Mouse (Mus musculus) liver, adult 2 months (tissue): ENCODE measurements around the gene Pepd. TPM values are rescaled to one million over a fixed set of nuclear protein-coding genes. Genes with fewer than 3 reads are reported as not detected.

Source experiments
- DNase-seq: peaks from one replicate; pipeline ENCODE4 v3.0.0-alpha.2; 2011; ENCODE audit warnings: low read depth, low spot score; ENCODE audit errors: extremely low read depth
- H3K27ac ChIP-seq: fragments of 200-500 bp; replicated peaks from 2 replicates; pipeline ENCODE4 v1.5.1; 2012; ENCODE audit warnings: low read depth, mild to moderate bottlenecking, control low read depth, inconsistent platforms, low read length; ENCODE audit not compliant: insufficient read depth
- H3K27me3 ChIP-seq: fragments of 200-500 bp; 2 replicates; pipeline ENCODE4 v1.6.1; 2012; ENCODE audit warnings: mild to moderate bottlenecking, moderate library complexity, low read length, inconsistent platforms; ENCODE audit not compliant: control insufficient read depth, insufficient read depth
- H3K36me3 ChIP-seq: fragments of 200-500 bp; 2 replicates; pipeline ENCODE4 v1.6.1; 2012; ENCODE audit warnings: low read length, inconsistent platforms; ENCODE audit not compliant: control insufficient read depth, insufficient read depth
- H3K4me1 ChIP-seq: fragments of 200-500 bp; 2 replicates; pipeline ENCODE4 v1.6.1; 2011; ENCODE audit warnings: low read length; ENCODE audit not compliant: control insufficient read depth, insufficient read depth
- H3K4me3 ChIP-seq: fragments of 200-500 bp; 2 replicates; pipeline ENCODE4 v1.5.1; 2011; ENCODE audit warnings: low read depth, mild to moderate bottlenecking, control low read depth, low read length, moderate library complexity; ENCODE audit not compliant: insufficient read depth
- H3K79me2 ChIP-seq: fragments of 200-500 bp; 2 replicates; pipeline ENCODE4 v1.6.1; 2012; ENCODE audit warnings: inconsistent platforms, mild to moderate bottlenecking, low read length, moderate library complexity; ENCODE audit not compliant: control insufficient read depth, insufficient read depth
- H3K9ac ChIP-seq: fragments of 200-500 bp; 2 replicates; pipeline ENCODE4 v1.6.1; 2012; ENCODE audit warnings: low read depth, mild to moderate bottlenecking, control low read depth, inconsistent platforms, low read length
- CTCF ChIP-seq: fragments of 200-500 bp; IDR thresholded peaks from 2 replicates; pipeline ENCODE4 v1.5.1; 2011; ENCODE audit warnings: low read depth, low read length, control low read depth
- POLR2A ChIP-seq: fragments of 200-500 bp; IDR thresholded peaks from 2 replicates; pipeline ENCODE4 v1.6.1; 2011; ENCODE audit warnings: low read length, control low read depth; ENCODE audit not compliant: insufficient read depth; ENCODE audit errors: extremely low read depth
- WGBS: fragments of 180-500 bp; shearing (Covaris S2); methylation state at CpG from one replicate; pipeline ENCODE4 v1.1.7; 2018; 5-methylcytosine and 5-hydroxymethylcytosine counted together
- polyA plus RNA-seq: library from polyadenylated mRNA; depleted of rRNA; stranded (reverse); fragments of >200 nt; gene quantifications from 2 replicates; pipeline ENCODE4 v1.2.3, GENCODE M21; 2012
- total RNA-seq: library from RNA; depleted of rRNA; stranded (reverse); fragments of >200 nt; gene quantifications from 2 replicates; pipeline ENCODE4 v1.2.3, GENCODE M21; 2014

Pepd gene
- total and polyA plus RNA-seq, 2 experiments, result 71.9 to 76.2 TPM

DNA sequence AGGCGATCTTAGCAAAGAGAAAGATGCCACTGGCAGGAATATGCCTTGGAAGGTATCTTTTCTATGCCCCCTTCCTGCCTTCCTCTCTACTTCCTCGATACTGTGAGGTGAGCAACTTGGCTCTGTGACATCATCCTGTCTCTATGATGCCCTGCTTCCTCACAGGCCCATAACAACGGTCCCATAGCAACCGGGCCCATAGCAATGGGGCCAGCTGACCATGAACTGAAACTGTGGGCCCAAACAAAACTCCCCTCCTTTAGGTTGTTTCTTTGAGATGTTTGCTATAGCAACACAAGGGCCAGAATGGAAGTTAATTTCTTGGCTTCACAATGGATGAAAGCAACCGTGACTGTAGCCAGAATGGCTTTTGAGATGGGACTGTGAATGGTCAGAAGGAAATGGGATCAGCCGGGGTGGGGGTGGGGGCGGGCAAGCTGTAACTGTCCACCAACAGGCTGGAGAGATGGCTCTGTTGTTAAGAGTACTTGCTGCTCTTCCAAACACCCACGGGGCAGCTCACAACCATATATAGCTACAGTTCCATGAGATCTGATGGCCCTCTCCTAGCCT, 154.5 kb downstream of the Pepd start:
- Histone ChIP-seq H3K27ac (no peak overlapping the region), H3K4me1 (no peaks in the 10 kb centered on the region), H3K79me2 (no peaks in the 10 kb centered on the region), H3K27me3 (no peaks in the 10 kb centered on the region), H3K4me3 (no peak overlapping the region), H3K36me3 (no peaks in the 10 kb centered on the region), H3K9ac (no peak overlapping the region)
- WGBS, result 90% methylated on average over 8 of the region's 8 CpGs
- no peak for DNase-seq
- TF ChIP-seq CTCF (no peak), POLR2A (no peak)

DNA sequence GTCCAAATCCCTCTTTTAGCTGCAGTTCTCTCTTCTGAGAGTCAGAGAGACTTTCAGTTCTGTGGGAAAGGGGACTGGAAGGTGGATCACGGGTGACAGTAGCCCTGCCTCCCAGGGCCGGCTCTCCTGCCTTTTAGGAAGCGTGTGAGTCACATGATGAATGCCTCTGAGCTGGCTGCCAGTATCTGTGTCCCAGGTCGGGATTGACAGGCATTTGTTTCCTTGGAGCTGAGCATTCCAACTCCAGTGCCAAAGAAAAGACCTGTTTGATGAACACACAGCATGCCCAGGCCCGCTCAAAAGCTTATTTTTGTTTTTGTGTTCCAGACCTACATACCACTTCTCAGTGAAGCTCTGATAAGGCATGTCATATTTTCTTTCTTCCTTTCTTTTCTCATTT, 164.5 kb downstream of the Pepd start:
- DNase-seq, result peak; percentile 86
- no peaks in the 10 kb centered on the region for H3K27me3 ChIP-seq
- no peak overlapping the region for H3K4me3 ChIP-seq
- peak overlapping the region; percentile 42; the same call in 1 of the 2 replicates for H3K9ac ChIP-seq
- peak overlapping the region; percentile 84 for H3K27ac ChIP-seq
- TF ChIP-seq POLR2A (no peak), CTCF (no peak)
- WGBS, result 11% methylated on average over 5 of the region's 5 CpGs
- no peaks in the 10 kb centered on the region for H3K36me3 ChIP-seq
- H3K79me2 ChIP-seq, result no peaks in the 10 kb centered on the region
- peaks cover 6% of the 10 kb centered on the region for H3K4me1 ChIP-seq

GRCm38 (mm10) chr7:35080843-35081338, 168.7 kb downstream of the Pepd start:
- Histone ChIP-seq H3K4me1 (peaks cover 13% of the 10 kb centered on the region), H3K27ac (peak overlapping the region; percentile 88), H3K27me3 (no peaks in the 10 kb centered on the region), H3K36me3 (no peaks in the 10 kb centered on the region), H3K79me2 (no peaks in the 10 kb centered on the region), H3K9ac (peak overlapping the region; percentile 67), H3K4me3 (peak overlapping the region; percentile 18)
- DNase-seq, result peak; percentile 91
- TF ChIP-seq CTCF, result no peak
- under 1% methylated on average over 10 of the region's 10 CpGs for WGBS

- Histone ChIP-seq H3K27ac (peak overlapping the region; percentile 88), H3K4me1 (peaks cover 13% of the 10 kb centered on the region), H3K27me3 (no peaks in the 10 kb centered on the region), H3K36me3 (no peaks in the 10 kb centered on the region), H3K79me2 (no peaks in the 10 kb centered on the region), H3K9ac (peak overlapping the region; percentile 10), H3K4me3 (peak overlapping the region; percentile 6; the same call in 1 of the 2 replicates)
- no peak for DNase-seq
- no peak for TF ChIP-seq POLR2A
- no peak for TF ChIP-seq CTCF
- 57% methylated on average over 9 of the region's 9 CpGs for WGBS
These were observed 169.4 kb downstream of the Pepd start for GRCm38 (mm10) chr7:35081406-35082104.

GRCm38 (mm10) chr7:35084565-35085360, 172.6 kb downstream of the Pepd start:
- Histone ChIP-seq H3K79me2 (no peaks in the 10 kb centered on the region), H3K4me1 (peaks cover 22% of the 10 kb centered on the region), H3K36me3 (no peaks in the 10 kb centered on the region), H3K27me3 (no peaks in the 10 kb centered on the region), H3K4me3 (no peak overlapping the region), H3K27ac (no peak overlapping the region), H3K9ac (no peak overlapping the region)
- 82% methylated on average over 12 of the region's 12 CpGs for WGBS
- no peak for DNase-seq
- no peak for TF ChIP-seq CTCF
- TF ChIP-seq POLR2A, result no peak
